Mouse (Mus musculus) testis, postnatal 14 days (tissue): ENCODE measurements around the gene Lin28a.
"Not testable (repeated sequence)": the region's sequence is repeated elsewhere in the genome, so short reads cannot be mapped to it uniquely, and the experiment has no call there.

ENCODE experiments used
- DNase-seq: peaks from one replicate; pipeline ENCODE4 v3.0.0; 2021; ENCODE audit warnings: low spot score

The Lin28a gene

GRCm38 (mm10) chr4:134018038-134018778, 433 bp downstream of the Lin28a start:
- peak; percentile 50 for DNase-seq

- DNase-seq: no peak
Measured at GRCm38 (mm10) chr4:134017201-134017865, 1.3 kb downstream of the Lin28a start.

- no peak for DNase-seq
Measured at GRCm38 (mm10) chr4:134016767-134017166, 1.9 kb downstream of the Lin28a start.

- DNase-seq: no peak
Measured at GRCm38 (mm10) chr4:134016208-134016607, 2.4 kb downstream of the Lin28a start.

DNA sequence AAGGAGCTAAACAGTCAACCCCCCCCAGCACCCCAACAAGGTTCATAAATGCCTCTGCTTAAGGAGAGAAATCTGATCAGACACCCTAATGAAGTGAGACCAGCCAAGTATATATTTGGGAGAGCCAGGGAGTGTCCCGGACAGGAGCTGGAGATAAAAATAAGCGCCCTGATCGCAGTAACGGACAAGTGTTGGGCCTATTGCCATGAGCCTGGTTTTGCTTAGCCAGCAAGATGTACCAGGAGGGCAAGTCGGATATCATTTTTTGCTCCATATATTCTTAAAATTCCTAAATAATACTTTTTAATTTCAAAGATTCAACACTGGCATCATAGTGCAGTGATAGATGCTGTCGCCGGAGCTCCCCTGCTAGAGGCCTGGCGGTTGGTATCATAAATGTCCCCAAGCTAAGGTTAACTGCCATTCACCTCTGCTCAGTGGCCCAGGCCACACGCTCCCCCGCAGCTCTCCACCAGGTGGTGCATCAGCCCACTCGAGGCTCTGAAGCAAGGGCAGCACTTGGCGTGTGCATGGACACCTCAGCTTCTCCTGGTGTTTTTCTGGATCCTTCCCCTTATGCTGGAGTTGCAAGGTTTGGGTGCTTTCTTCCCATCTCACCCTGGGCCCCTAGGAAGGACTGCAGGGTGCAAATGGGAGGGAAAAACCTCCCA, 5.6 kb downstream of the Lin28a start:
- no peak for DNase-seq

DNA sequence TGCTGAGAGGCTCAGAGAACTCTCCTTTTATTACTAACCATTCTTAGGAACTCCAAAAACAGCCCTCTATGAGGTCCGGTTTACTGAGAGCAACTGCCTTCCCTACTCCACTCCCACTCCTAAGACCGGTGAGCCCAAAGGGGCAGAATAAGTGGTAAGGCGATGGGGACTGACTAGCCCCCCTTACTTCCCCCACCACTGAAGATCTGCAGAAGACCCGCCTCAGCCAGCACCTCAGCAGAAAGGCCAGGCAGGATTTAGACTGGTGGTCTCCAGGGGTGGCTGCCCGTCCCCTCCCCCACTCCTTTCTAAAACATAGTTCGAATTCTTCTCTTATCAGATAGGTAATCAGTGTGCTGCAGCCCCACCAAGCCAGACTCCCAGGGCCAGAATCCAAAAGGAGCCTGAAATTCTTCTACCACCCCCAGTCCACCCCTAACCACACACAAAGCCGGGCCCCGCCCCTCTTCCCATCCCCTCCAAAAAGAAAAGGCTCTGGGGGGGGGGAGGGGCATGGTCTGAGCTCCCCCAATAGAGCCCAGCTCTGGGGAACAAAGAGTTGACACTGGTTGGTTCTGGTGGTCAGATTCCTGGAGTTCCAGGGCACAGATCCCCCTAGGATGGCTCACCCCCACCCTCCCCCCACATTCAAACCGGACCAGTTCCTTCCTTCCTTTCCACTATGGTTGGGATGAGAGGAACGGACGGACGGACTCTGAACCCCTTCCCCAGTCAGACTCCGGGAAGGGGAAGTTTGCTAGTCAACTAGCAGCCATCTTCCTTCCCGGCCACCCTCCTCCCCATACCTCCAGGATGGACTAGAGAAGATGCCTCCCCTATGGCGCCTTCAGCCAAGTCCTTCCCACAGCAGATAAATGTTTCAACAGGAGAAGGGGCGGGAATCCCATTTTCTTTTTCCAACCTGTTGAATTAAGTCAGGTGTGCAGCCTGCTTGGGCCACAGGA, 6.9 kb downstream of the Lin28a start:
- DNase-seq: no peak

DNA sequence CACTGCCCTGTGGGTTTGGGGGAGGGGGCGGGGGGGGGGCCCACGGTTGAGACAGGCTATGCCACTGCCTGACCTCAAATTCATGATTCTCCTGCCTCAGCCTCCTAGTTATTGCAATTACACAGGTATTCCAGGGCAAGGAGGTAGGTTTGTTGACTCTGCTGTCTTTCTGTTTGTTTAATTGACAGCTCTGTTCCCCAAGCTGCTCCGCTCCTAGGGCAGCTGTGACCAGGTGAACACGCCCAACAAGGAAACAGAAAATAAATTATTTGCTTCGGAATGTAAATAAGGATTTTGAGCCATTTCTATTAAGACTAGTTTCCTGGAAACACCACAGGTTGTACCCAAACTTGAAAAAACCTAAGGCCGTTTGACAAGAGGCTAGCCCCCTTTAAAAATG, 8.9 kb downstream of the Lin28a start:
- DNase-seq: no peak

DNA sequence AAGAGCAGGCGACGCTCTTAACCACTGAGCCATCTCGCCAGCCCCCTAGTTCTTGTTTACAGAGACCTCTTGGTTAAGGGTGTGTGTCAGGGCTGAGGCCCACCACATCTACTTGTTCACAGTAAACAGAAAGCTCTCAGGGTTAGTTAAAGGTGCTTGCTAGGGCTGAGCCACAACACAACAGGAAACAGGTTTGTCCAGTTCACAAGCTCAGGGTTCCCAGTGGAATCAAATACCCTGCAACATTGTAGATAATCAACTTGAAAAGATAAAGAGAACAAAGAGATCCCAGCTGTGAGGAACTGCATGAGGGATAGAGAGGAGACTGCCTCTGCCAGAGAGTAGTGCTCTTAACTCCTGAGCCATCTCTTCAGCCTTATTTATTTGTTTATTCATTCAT, 11.8 kb downstream of the Lin28a start:
- DNase-seq: peak; percentile 74

- DNase-seq: no peak
Measured at GRCm38 (mm10) chr4:134005581-134006358, 12.9 kb downstream of the Lin28a start.

DNA sequence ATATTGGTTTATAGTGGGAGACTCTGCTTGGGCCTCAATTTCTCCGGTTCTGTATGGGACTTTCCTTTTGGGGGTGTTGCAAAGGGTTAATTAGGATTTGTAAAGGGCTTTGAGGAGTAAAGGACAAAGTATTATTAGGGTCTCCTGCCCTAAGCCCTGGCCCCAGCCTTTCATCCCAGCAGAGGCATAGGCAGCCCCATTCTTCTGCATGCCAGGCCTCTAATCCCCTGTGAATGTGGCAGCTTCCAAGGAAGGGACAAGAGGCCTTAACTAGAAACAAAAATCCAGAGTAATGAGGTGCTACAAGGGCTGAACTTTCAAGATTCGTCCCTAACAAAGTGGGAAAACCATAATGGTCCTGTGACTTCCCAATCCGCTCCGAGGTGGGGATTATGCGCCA, 15.7 kb downstream of the Lin28a start:
- DNase-seq: no peak

GRCm38 (mm10) chr4:134002246-134002645, 16.4 kb downstream of the Lin28a start:
- DNase-seq: no peak

- no peak for DNase-seq
Measured at GRCm38 (mm10) chr4:134001710-134002109, 16.9 kb downstream of the Lin28a start.

- DNase-seq: peak; percentile 95
Measured at GRCm38 (mm10) chr4:134000466-134001438, 17.9 kb downstream of the Lin28a start, which contains the start of gene Dhdds. TSS of gene Dhdds (minus strand) at chr4:134000918.

DNA sequence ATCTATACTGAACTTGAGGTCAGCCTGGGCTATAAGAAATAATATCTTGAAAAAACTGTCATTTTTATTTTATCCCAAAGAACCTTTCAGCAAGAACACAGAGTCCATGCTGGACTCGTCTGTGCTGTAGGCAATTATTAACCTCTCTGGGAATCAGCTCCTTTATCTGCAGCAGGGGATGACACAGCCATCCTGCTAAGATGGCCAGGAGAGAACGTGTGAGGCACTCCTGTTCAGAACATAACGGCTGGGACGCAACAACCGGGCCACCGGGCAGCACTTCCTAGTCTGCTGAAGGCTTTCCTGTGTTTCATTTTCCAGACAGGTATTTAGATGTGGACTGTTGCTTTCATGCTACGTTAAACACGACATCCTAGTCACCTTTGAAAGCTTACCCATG, 23.9 kb downstream of the Lin28a start:
- no peak for DNase-seq

DNA sequence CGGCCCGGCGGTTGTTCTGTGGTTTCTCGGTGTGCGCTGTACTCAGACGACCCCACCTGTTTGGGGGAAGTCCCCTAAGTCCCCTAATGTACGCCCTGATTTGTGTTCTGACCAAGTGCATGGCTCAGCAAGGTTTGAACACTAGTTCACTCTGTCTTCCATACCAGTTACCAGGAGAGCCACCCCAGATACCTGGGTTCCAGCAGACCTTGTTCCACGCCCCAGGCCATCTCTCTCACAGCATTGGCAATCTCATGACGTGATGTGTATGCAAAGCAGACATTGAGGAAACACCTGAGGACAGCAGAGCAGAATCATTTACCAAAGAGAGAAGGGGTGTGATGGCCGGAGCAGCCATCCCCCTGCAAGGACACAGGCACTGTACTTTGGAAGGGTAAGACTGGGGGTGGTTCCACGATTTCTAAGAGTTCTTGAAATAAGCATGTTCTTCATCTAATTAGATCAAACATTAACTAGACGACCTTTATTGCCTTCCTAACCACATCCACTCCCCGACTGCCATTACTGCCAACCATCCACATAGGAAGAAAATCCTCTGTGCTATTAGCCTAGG, 27.5 kb downstream of the Lin28a start:
- no peak for DNase-seq

- DNase-seq: no peak
Measured at GRCm38 (mm10) chr4:133990035-133990434, 28.6 kb downstream of the Lin28a start.

- DNase-seq: not testable (repeated sequence)
Measured at GRCm38 (mm10) chr4:133988289-133988688, 30.4 kb downstream of the Lin28a start.

DNA sequence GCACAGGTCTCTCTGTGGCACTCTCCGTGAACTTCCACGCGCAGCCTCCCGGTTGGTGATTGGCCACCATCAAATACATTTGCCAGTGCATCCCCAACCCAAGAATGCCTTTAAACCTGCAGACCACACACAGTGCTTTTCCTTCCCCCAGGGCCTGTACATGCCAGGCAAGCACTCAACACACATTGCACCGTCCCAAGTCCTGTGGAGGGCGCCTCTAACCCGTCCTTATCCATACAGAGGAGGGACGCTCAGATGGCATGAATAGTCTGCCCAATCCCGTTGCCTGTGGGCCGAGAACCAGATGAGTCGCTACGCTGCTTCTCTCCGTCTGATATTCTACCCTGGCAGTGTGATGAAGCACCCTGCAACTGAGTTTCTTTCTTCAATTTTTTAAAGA, 35.7 kb downstream of the Lin28a start:
- DNase-seq: no peak

DNA sequence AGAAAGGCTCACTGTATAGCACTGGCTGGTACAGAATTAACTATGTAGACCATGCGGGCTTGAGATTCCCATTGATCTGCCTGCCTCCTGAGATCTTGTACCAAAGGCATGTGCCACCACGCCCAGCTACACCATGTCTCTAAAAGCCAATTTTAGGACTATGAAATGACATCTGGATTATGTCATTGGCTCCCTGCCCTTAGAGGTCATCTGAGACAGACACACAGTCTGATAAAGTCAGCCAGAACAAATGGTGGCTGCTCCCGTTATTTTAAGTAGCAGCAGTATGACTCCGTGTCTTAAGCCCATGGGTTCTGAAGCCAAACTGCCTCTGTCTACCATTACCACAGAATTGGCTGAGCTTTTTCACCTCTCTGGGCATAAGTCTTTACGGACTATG, 38.1 kb downstream of the Lin28a start:
- DNase-seq: no peak
